Mouse (Mus musculus) forebrain, embryonic 15.5 days (tissue): Measurements from ENCODE around the gene Nfkbib. TPM values are rescaled to one million over a fixed set of nuclear protein-coding genes. Genes with fewer than 3 reads are reported as not detected.

Experiments
- ATAC-seq: fragments of 200-750 bp; cut with Nextera tagmentation; replicated peaks from 2 replicates; pipeline ENCODE4 v1.8.0; 2017; ENCODE audit warnings: mild to moderate bottlenecking, moderate TSS enrichment, moderate library complexity
- H3K27ac ChIP-seq: fragments of 300-500 bp; sonication (generic); replicated peaks from 2 replicates; pipeline ENCODE4 v1.5.1; 2015; ENCODE audit warnings: mild to moderate bottlenecking, inconsistent platforms
- H3K27me3 ChIP-seq: fragments of 300-500 bp; sonication (generic); 2 replicates; pipeline ENCODE4 v1.6.1; 2015; ENCODE audit warnings: inconsistent platforms
- H3K36me3 ChIP-seq: fragments of 300-500 bp; sonication (generic); 2 replicates; pipeline ENCODE4 v1.6.1; 2015; ENCODE audit warnings: mild to moderate bottlenecking, inconsistent platforms
- H3K4me1 ChIP-seq: fragments of 300-500 bp; sonication (generic); 2 replicates; pipeline ENCODE4 v1.6.1; 2015; ENCODE audit warnings: inconsistent platforms
- H3K4me2 ChIP-seq: fragments of 300-500 bp; sonication (generic); replicated peaks from 2 replicates; pipeline ENCODE4 v1.6.1; 2015; ENCODE audit warnings: mild to moderate bottlenecking, inconsistent platforms
- H3K4me3 ChIP-seq: fragments of 300-500 bp; sonication (generic); 2 replicates; pipeline ENCODE4 v1.5.1; 2015; ENCODE audit warnings: mild to moderate bottlenecking, inconsistent platforms
- H3K9ac ChIP-seq: fragments of 300-500 bp; sonication (generic); replicated peaks from 2 replicates; pipeline ENCODE4 v1.6.1; 2015; ENCODE audit warnings: mild to moderate bottlenecking, inconsistent platforms
- H3K9me3 ChIP-seq: fragments of 300-500 bp; sonication (generic); 2 replicates; pipeline ENCODE4 v1.6.1; 2016; ENCODE audit warnings: inconsistent platforms
- WGBS: fragments of 180-500 bp; shearing (Covaris S2); methylation state at CpG from one replicate; pipeline ENCODE4 v1.1.7; 2015; ENCODE audit warnings: mixed read lengths; 5-methylcytosine and 5-hydroxymethylcytosine counted together
- polyA plus RNA-seq: library from polyadenylated mRNA; unstranded; fragments of >200 nt; fragmentation: Nextera tagmentation; extraction: Ambion mirVana; gene quantifications from 2 replicates; pipeline ENCODE4 v1.2.1, GENCODE M21; 2015

The Nfkbib gene
- polyA plus RNA-seq, 1 experiment from 2014 or later: 59.0 TPM

- WGBS: 85% methylated on average over 3 of the region's 3 CpGs
- no peak overlapping the region for H3K9ac ChIP-seq
- H3K4me2 ChIP-seq: no peak overlapping the region
- H3K9me3 ChIP-seq: no peaks in the 10 kb centered on the region
- ATAC-seq: no peak
- H3K4me3 ChIP-seq: no peak overlapping the region
- peaks cover 8% of the 10 kb centered on the region for H3K4me1 ChIP-seq
- no peaks in the 10 kb centered on the region for H3K36me3 ChIP-seq
- no peaks in the 10 kb centered on the region for H3K27me3 ChIP-seq
- H3K27ac ChIP-seq: no peak overlapping the region
These were observed 27.2 kb upstream of the Nfkbib start for GRCm38 (mm10) chr7:28794496-28794895.

- H3K4me1 ChIP-seq: peaks cover 8% of the 10 kb centered on the region
- H3K9ac ChIP-seq: no peak overlapping the region
- no peaks in the 10 kb centered on the region for H3K36me3 ChIP-seq
- no peak for ATAC-seq
- H3K4me3 ChIP-seq: no peak overlapping the region
- H3K27ac ChIP-seq: no peak overlapping the region
- no peaks in the 10 kb centered on the region for H3K27me3 ChIP-seq
- WGBS: 35% methylated on average over 2 of the region's 2 CpGs
- no peaks in the 10 kb centered on the region for H3K9me3 ChIP-seq
- no peak overlapping the region for H3K4me2 ChIP-seq
These were observed 26.5 kb upstream of the Nfkbib start for GRCm38 (mm10) chr7:28793834-28794233.

GRCm38 (mm10) chr7:28792391-28793185 is 25.3 kb upstream of the Nfkbib start:
- no peak overlapping the region for H3K27ac ChIP-seq
- no peak for ATAC-seq
- H3K4me1 ChIP-seq: peaks cover 8% of the 10 kb centered on the region
- 87% methylated on average over 14 of the region's 14 CpGs for WGBS
- no peak overlapping the region for H3K4me3 ChIP-seq
- no peak overlapping the region for H3K4me2 ChIP-seq
- H3K27me3 ChIP-seq: no peaks in the 10 kb centered on the region
- H3K9ac ChIP-seq: no peak overlapping the region
- no peaks in the 10 kb centered on the region for H3K9me3 ChIP-seq
- H3K36me3 ChIP-seq: 0 out of 2 replicates have a peak, but pooled peaks cover 4% of the 10 kb centered on the region

- no peaks in the 10 kb centered on the region for H3K9me3 ChIP-seq
- H3K27me3 ChIP-seq: no peaks in the 10 kb centered on the region
- no peak overlapping the region for H3K27ac ChIP-seq
- peaks cover 4% of the 10 kb centered on the region for H3K4me1 ChIP-seq
- no peak overlapping the region for H3K4me3 ChIP-seq
- peaks cover 4% of the 10 kb centered on the region; the same call in 1 of the 2 replicates for H3K36me3 ChIP-seq
- H3K4me2 ChIP-seq: no peak overlapping the region
- ATAC-seq: no peak
- no peak overlapping the region for H3K9ac ChIP-seq
These were observed 24.4 kb upstream of the Nfkbib start for GRCm38 (mm10) chr7:28791706-28792105.

- Histone ChIP-seq H3K27ac (no peak overlapping the region), H3K4me3 (no peak overlapping the region), H3K4me2 (no peak overlapping the region), H3K36me3 (peaks cover 4% of the 10 kb centered on the region; the same call in 1 of the 2 replicates), H3K27me3 (no peaks in the 10 kb centered on the region), H3K4me1 (no peaks in the 10 kb centered on the region), H3K9ac (no peak overlapping the region), H3K9me3 (no peaks in the 10 kb centered on the region)
- 49% methylated on average over 8 of the region's 8 CpGs for WGBS
- ATAC-seq: no peak
These were observed 22.9 kb upstream of the Nfkbib start for GRCm38 (mm10) chr7:28790066-28790806.

- Histone ChIP-seq H3K9me3 (no peaks in the 10 kb centered on the region), H3K4me1 (no peaks in the 10 kb centered on the region), H3K4me3 (no peak overlapping the region), H3K36me3 (peaks cover 4% of the 10 kb centered on the region; the same call in 1 of the 2 replicates), H3K4me2 (no peak overlapping the region), H3K9ac (no peak overlapping the region), H3K27ac (no peak overlapping the region), H3K27me3 (no peaks in the 10 kb centered on the region)
- 82% methylated on average over 3 of the region's 3 CpGs for WGBS
- no peak for ATAC-seq
These were observed 21.9 kb upstream of the Nfkbib start for GRCm38 (mm10) chr7:28789235-28789634.

- 79% methylated on average over 5 of the region's 5 CpGs for whole genome bisulfite sequencing
These were observed 21.2 kb upstream of the Nfkbib start, which contains the start of gene Rinl for GRCm38 (mm10) chr7:28788307-28789195. TSS of gene Rinl (plus strand) at chr7:28788969.

GRCm38 (mm10) chr7:28787884-28788283 is 20.6 kb upstream of the Nfkbib start:
- no peaks in the 10 kb centered on the region for H3K4me1 ChIP-seq
- no peaks in the 10 kb centered on the region for H3K27me3 ChIP-seq
- no peak for ATAC-seq
- H3K9me3 ChIP-seq: no peaks in the 10 kb centered on the region
- H3K9ac ChIP-seq: no peak overlapping the region
- WGBS: 92% methylated on average over 9 of the region's 9 CpGs
- no peak overlapping the region for H3K27ac ChIP-seq
- no peak overlapping the region for H3K4me2 ChIP-seq
- H3K36me3 ChIP-seq: peaks cover 8% of the 10 kb centered on the region; the same call in 1 of the 2 replicates
- no peak overlapping the region for H3K4me3 ChIP-seq

More at GRCm38 (mm10) chr7:28788307-28789195, 21.2 kb upstream of the Nfkbib start, which contains the start of gene Rinl:
- ATAC-seq: no peak
- no peaks in the 10 kb centered on the region for H3K9me3 ChIP-seq
- no peak within 1 kb of the TSS for H3K4me2 ChIP-seq
- peaks cover 4% of the 10 kb centered on the region; the same call in 1 of the 2 replicates for H3K36me3 ChIP-seq
- H3K9ac ChIP-seq: no peak within 1 kb of the TSS
- no peaks in the 10 kb centered on the region for H3K4me1 ChIP-seq
- no peak within 1 kb of the TSS for H3K27ac ChIP-seq
- no peaks in the 10 kb centered on the region for H3K27me3 ChIP-seq
- no peak within 1 kb of the TSS for H3K4me3 ChIP-seq

GRCm38 (mm10) chr7:28785161-28785560 is 17.8 kb upstream of the Nfkbib start:
- WGBS: 74% methylated on average over 5 of the region's 5 CpGs
- Histone ChIP-seq H3K36me3 (peaks cover 16% of the 10 kb centered on the region; the same call in 1 of the 2 replicates), H3K9me3 (no peaks in the 10 kb centered on the region), H3K9ac (no peak overlapping the region), H3K4me1 (peaks cover 3% of the 10 kb centered on the region), H3K27me3 (no peaks in the 10 kb centered on the region), H3K4me2 (no peak overlapping the region), H3K4me3 (no peak overlapping the region), H3K27ac (no peak overlapping the region)
- ATAC-seq: no peak

- 86% methylated on average over 8 of the region's 8 CpGs for WGBS
- Histone ChIP-seq H3K4me2 (no peak overlapping the region), H3K27ac (no peak overlapping the region), H3K4me3 (no peak overlapping the region), H3K9me3 (no peaks in the 10 kb centered on the region), H3K27me3 (no peaks in the 10 kb centered on the region), H3K9ac (no peak overlapping the region), H3K4me1 (peaks cover 4% of the 10 kb centered on the region), H3K36me3 (peaks cover 19% of the 10 kb centered on the region; the same call in 1 of the 2 replicates)
- no peak for ATAC-seq
These were observed 13.9 kb upstream of the Nfkbib start for GRCm38 (mm10) chr7:28781261-28781663.

GRCm38 (mm10) chr7:28780857-28781256 is 13.5 kb upstream of the Nfkbib start:
- no peak for ATAC-seq
- H3K36me3 ChIP-seq: peaks cover 21% of the 10 kb centered on the region; the same call in 1 of the 2 replicates
- H3K9me3 ChIP-seq: no peaks in the 10 kb centered on the region
- WGBS: 88% methylated on average over 7 of the region's 7 CpGs
- H3K4me1 ChIP-seq: peaks cover 4% of the 10 kb centered on the region
- H3K9ac ChIP-seq: no peak overlapping the region
- H3K27ac ChIP-seq: no peak overlapping the region
- no peak overlapping the region for H3K4me2 ChIP-seq
- H3K4me3 ChIP-seq: no peak overlapping the region
- no peaks in the 10 kb centered on the region for H3K27me3 ChIP-seq
